Mouse (Mus musculus) liver, embryonic 13.5 days (tissue): ENCODE data around the gene Gm609. TPM values are rescaled to one million over a fixed set of nuclear protein-coding genes. Genes with fewer than 3 reads are reported as not detected.

Source experiments
- ATAC-seq: fragments of 200-750 bp; cut with Nextera tagmentation; 2 replicates; pipeline ENCODE4 v1.8.0; 2017; ENCODE audit warnings: low read depth, mild to moderate bottlenecking, moderate number of reproducible peaks, moderate library complexity
- DNase-seq: peaks from one replicate; pipeline ENCODE4 v3.0.0; 2022
- H3K27ac ChIP-seq: fragments of 300-500 bp; sonication (generic); 2 replicates; pipeline ENCODE4 v1.5.1; 2015; ENCODE audit warnings: moderate library complexity, mild to moderate bottlenecking, inconsistent platforms
- H3K27me3 ChIP-seq: fragments of 300-500 bp; sonication (generic); 2 replicates; pipeline ENCODE4 v1.6.1; 2015; ENCODE audit warnings: mild to moderate bottlenecking, inconsistent platforms
- H3K36me3 ChIP-seq: fragments of 300-500 bp; sonication (generic); 2 replicates; pipeline ENCODE4 v1.6.1; 2015; ENCODE audit warnings: mild to moderate bottlenecking, inconsistent platforms
- H3K4me1 ChIP-seq: fragments of 300-500 bp; sonication (generic); replicated peaks from 2 replicates; pipeline ENCODE4 v1.6.1; 2015; ENCODE audit warnings: inconsistent platforms
- H3K4me2 ChIP-seq: fragments of 300-500 bp; sonication (generic); 2 replicates; pipeline ENCODE4 v1.6.1; 2015; ENCODE audit warnings: inconsistent platforms, mild to moderate bottlenecking, moderate library complexity
- H3K4me3 ChIP-seq: fragments of 300-500 bp; sonication (generic); replicated peaks from 2 replicates; pipeline ENCODE4 v1.5.1; 2015; ENCODE audit warnings: mild to moderate bottlenecking, inconsistent platforms
- H3K9ac ChIP-seq: fragments of 300-500 bp; sonication (generic); 2 replicates; pipeline ENCODE4 v1.6.1; 2015; ENCODE audit warnings: mild to moderate bottlenecking, inconsistent platforms
- H3K9me3 ChIP-seq: fragments of 300-500 bp; sonication (generic); replicated peaks from 2 replicates; pipeline ENCODE4 v1.6.1; 2016; ENCODE audit warnings: inconsistent platforms
- WGBS: fragments of 180-500 bp; shearing (Covaris S2); methylation state at CpG from one replicate; pipeline ENCODE4 v1.1.7; 2015; ENCODE audit not compliant: insufficient replicate concordance; 5-methylcytosine and 5-hydroxymethylcytosine counted together
- polyA plus RNA-seq: library from polyadenylated mRNA; unstranded; fragments of >200 nt; fragmentation: Nextera tagmentation; extraction: Ambion mirVana; gene quantifications from 2 replicates; pipeline ENCODE4 v1.2.1, GENCODE M21; 2015

Gene Gm609
- polyA plus RNA-seq, 1 experiment from 2014 or later = not detected

GRCm38 (mm10) chr16:45392246-45392645, 100.5 kb downstream of the Gm609 start:
- Histone ChIP-seq H3K36me3 (no peaks in the 10 kb centered on the region), H3K4me1 (no peaks in the 10 kb centered on the region), H3K9ac (no peak overlapping the region), H3K27me3 (no peaks in the 10 kb centered on the region), H3K9me3 (no peaks in the 10 kb centered on the region), H3K27ac (no peak overlapping the region), H3K4me3 (no peak overlapping the region), H3K4me2 (no peak overlapping the region)
- 71% methylated on average over 6 of the region's 6 CpGs for WGBS
- DNase-seq (no peak), ATAC-seq (no peak)

- H3K4me1 ChIP-seq = no peaks in the 10 kb centered on the region
- H3K4me3 ChIP-seq = no peak overlapping the region
- no peaks in the 10 kb centered on the region for H3K9me3 ChIP-seq
- H3K27me3 ChIP-seq = no peaks in the 10 kb centered on the region
- DNase-seq (no peak), ATAC-seq (no peak)
- no peaks in the 10 kb centered on the region for H3K36me3 ChIP-seq
- no peak overlapping the region for H3K27ac ChIP-seq
- WGBS = 71% methylated on average over 3 of the region's 3 CpGs
- H3K9ac ChIP-seq = no peak overlapping the region
- H3K4me2 ChIP-seq = no peak overlapping the region
Measured at GRCm38 (mm10) chr16:45391680-45392079, 101.1 kb downstream of the Gm609 start.

DNA sequence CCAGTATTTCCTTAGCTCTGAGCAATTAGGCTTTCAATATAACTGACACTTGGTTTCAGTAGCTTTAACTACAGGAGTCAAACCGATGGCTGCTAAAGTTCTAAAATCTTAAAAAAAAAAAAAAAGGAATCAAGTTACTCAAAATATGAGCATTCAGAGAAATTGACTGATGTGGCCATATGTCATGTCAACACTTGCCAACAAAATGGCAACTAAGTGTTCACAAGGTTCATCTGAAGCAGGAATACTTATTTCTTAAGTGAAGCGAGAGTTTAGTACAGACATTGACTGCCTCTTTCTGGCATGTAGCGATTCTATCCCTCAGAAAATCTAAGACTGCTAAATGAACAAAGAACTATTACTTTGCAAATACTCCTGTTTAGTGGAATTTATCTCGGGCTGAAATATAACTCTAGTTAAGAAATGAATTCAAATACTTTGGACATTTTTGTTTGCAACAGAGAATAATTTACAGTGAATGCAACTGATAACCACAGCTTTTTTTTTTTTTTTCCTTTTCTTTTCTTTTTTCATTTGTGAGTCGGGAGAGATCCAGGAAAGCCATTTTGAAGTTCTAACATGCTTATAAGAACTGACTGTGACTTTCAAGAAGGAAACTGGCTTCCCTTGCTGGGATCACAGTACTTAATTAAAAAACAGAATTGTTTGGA, 102.3 kb downstream of the Gm609 start:
- 67% methylated on average over 5 of the region's 5 CpGs for WGBS
- H3K4me3 ChIP-seq = no peak overlapping the region
- DNase-seq (no peak), ATAC-seq (no peak)
- no peaks in the 10 kb centered on the region for H3K9me3 ChIP-seq
- H3K27ac ChIP-seq = no peak overlapping the region
- H3K4me1 ChIP-seq = no peaks in the 10 kb centered on the region
- no peaks in the 10 kb centered on the region for H3K36me3 ChIP-seq
- no peaks in the 10 kb centered on the region for H3K27me3 ChIP-seq
- no peak overlapping the region for H3K4me2 ChIP-seq
- H3K9ac ChIP-seq = no peak overlapping the region

DNA sequence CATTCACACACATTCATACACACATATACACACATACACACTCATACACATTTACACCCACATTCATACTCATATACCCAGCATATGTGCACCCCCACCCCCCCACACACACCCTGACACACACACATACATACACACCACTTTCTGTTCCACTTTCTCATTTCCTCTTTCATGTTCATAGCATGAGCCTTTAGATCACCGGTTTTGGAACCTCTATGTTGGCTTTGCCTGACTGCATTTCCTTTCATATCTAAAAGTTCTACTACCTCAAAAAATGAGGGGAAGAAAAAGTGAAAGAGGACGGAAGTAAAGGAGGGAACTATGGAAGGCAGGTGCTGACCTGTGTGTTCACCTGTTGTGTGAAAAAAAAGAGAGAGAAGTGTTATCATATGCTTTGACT, 102.9 kb downstream of the Gm609 start:
- WGBS = 45% methylated on average over 2 of the region's 2 CpGs
- H3K27me3 ChIP-seq = no peaks in the 10 kb centered on the region
- no peak overlapping the region for H3K27ac ChIP-seq
- H3K4me3 ChIP-seq = no peak overlapping the region
- H3K4me2 ChIP-seq = no peak overlapping the region
- no peak overlapping the region for H3K9ac ChIP-seq
- H3K36me3 ChIP-seq = no peaks in the 10 kb centered on the region
- no peak for DNase-seq
- no peaks in the 10 kb centered on the region for H3K9me3 ChIP-seq
- no peak for ATAC-seq
- no peaks in the 10 kb centered on the region for H3K4me1 ChIP-seq

- Histone ChIP-seq H3K4me2 (no peak overlapping the region), H3K4me1 (no peaks in the 10 kb centered on the region), H3K27me3 (no peaks in the 10 kb centered on the region), H3K9ac (no peak overlapping the region), H3K4me3 (no peak overlapping the region), H3K36me3 (no peaks in the 10 kb centered on the region), H3K9me3 (no peaks in the 10 kb centered on the region), H3K27ac (no peak overlapping the region)
- DNase-seq (no peak), ATAC-seq (no peak)
- WGBS = 64% methylated on average over 2 of the region's 2 CpGs
Measured at GRCm38 (mm10) chr16:45389041-45389440, 103.7 kb downstream of the Gm609 start.

- 53% methylated on average over 3 of the region's 3 CpGs for WGBS
Measured at GRCm38 (mm10) chr16:45381811-45382210, 111.0 kb downstream of the Gm609 start.

GRCm38 (mm10) chr16:45378959-45379358, 113.8 kb downstream of the Gm609 start:
- no peaks in the 10 kb centered on the region for H3K36me3 ChIP-seq
- DNase-seq (no peak), ATAC-seq (no peak)
- no peaks in the 10 kb centered on the region for H3K27me3 ChIP-seq
- H3K4me2 ChIP-seq = no peak overlapping the region
- H3K4me1 ChIP-seq = no peaks in the 10 kb centered on the region
- no peaks in the 10 kb centered on the region for H3K9me3 ChIP-seq
- WGBS = 46% methylated on average over 3 of the region's 3 CpGs
- H3K4me3 ChIP-seq = no peak overlapping the region
- no peak overlapping the region for H3K27ac ChIP-seq
- no peak overlapping the region for H3K9ac ChIP-seq

More at GRCm38 (mm10) chr16:45381811-45382210, 111.0 kb downstream of the Gm609 start:
- Histone ChIP-seq H3K27me3 (no peaks in the 10 kb centered on the region), H3K27ac (no peak overlapping the region), H3K9me3 (no peaks in the 10 kb centered on the region), H3K36me3 (no peaks in the 10 kb centered on the region), H3K4me1 (no peaks in the 10 kb centered on the region), H3K4me3 (no peak overlapping the region), H3K4me2 (no peak overlapping the region), H3K9ac (no peak overlapping the region)
- DNase-seq = no peak
- no peak for ATAC-seq

GRCm38 (mm10) chr16:45378147-45378943, 114.4 kb downstream of the Gm609 start:
- WGBS = 71% methylated on average over 5 of the region's 5 CpGs
- Histone ChIP-seq H3K4me1 (no peaks in the 10 kb centered on the region), H3K27me3 (no peaks in the 10 kb centered on the region), H3K9me3 (no peaks in the 10 kb centered on the region), H3K36me3 (no peaks in the 10 kb centered on the region), H3K9ac (no peak overlapping the region), H3K27ac (no peak overlapping the region), H3K4me2 (no peak overlapping the region), H3K4me3 (no peak overlapping the region)
- no peak for DNase-seq
- ATAC-seq = no peak

- WGBS = 66% methylated on average over 4 of the region's 4 CpGs
Measured at GRCm38 (mm10) chr16:45377332-45377731, 115.4 kb downstream of the Gm609 start.

GRCm38 (mm10) chr16:45376812-45377211, 116.0 kb downstream of the Gm609 start:
- Histone ChIP-seq H3K27me3 (no peaks in the 10 kb centered on the region), H3K4me3 (no peak overlapping the region), H3K9ac (no peak overlapping the region), H3K4me2 (no peak overlapping the region), H3K27ac (no peak overlapping the region), H3K9me3 (no peaks in the 10 kb centered on the region), H3K4me1 (no peaks in the 10 kb centered on the region), H3K36me3 (no peaks in the 10 kb centered on the region)
- DNase-seq (no peak), ATAC-seq (no peak)
- 34% methylated on average over 2 of the region's 2 CpGs for WGBS

More at GRCm38 (mm10) chr16:45377332-45377731, 115.4 kb downstream of the Gm609 start:
- H3K9ac ChIP-seq = no peak overlapping the region
- no peaks in the 10 kb centered on the region for H3K36me3 ChIP-seq
- no peaks in the 10 kb centered on the region for H3K9me3 ChIP-seq
- H3K4me3 ChIP-seq = no peak overlapping the region
- H3K27ac ChIP-seq = no peak overlapping the region
- H3K4me1 ChIP-seq = no peaks in the 10 kb centered on the region
- ATAC-seq (no peak), DNase-seq (no peak)
- no peak overlapping the region for H3K4me2 ChIP-seq
- H3K27me3 ChIP-seq = no peaks in the 10 kb centered on the region

DNA sequence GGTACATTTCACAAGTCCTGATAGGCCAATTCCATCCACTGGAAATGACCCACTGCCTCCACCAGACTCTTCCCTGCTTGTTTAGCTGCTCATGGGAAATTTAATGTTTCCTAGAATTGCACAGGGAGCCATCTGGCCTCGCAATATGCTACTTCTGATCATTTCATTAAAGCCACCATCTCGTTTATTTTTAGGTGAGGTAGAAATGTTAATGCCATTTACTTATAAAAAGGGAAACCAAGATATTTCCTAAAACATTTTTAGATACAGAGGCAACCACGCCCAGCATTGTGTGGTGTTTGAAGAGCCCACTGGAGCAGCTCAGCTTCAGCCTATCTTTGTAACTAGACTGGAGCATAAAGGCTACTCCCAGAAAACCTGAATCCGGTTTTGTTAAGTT, 116.5 kb downstream of the Gm609 start:
- Histone ChIP-seq H3K9ac (no peak overlapping the region), H3K4me1 (no peaks in the 10 kb centered on the region), H3K4me2 (no peak overlapping the region), H3K9me3 (no peaks in the 10 kb centered on the region), H3K27me3 (no peaks in the 10 kb centered on the region), H3K4me3 (no peak overlapping the region), H3K36me3 (no peaks in the 10 kb centered on the region), H3K27ac (no peak overlapping the region)
- ATAC-seq (no peak), DNase-seq (no peak)
- 58% methylated on average over 4 of the region's 4 CpGs for WGBS
